Mouse (Mus musculus) lung, embryonic 16.5 days (tissue): ENCODE data around the gene Rpl36al. TPM values are rescaled to one million over a fixed set of nuclear protein-coding genes. Genes with fewer than 3 reads are reported as not detected.
"Not testable (repeated sequence)": the region's sequence is repeated elsewhere in the genome, so short reads cannot be mapped to it uniquely, and the experiment has no call there.

ENCODE experiments used
- ATAC-seq: fragments of 200-750 bp; cut with Nextera tagmentation; 2 replicates; pipeline ENCODE4 v1.8.0; 2017; ENCODE audit warnings: low read depth, mild to moderate bottlenecking, moderate library complexity
- H3K27ac ChIP-seq: fragments of 300-500 bp; sonication (generic); 2 replicates; pipeline ENCODE4 v1.5.1; 2014; ENCODE audit warnings: mild to moderate bottlenecking, control low read depth, low read length
- H3K27me3 ChIP-seq: fragments of 300-500 bp; sonication (generic); 2 replicates; pipeline ENCODE4 v1.6.1; 2014; ENCODE audit warnings: low read depth, low read length, mixed read lengths; ENCODE audit not compliant: control insufficient read depth, insufficient read depth
- H3K36me3 ChIP-seq: fragments of 300-500 bp; sonication (generic); 2 replicates; pipeline ENCODE4 v1.6.1; 2014; ENCODE audit warnings: low read length; ENCODE audit not compliant: control insufficient read depth, insufficient read depth
- H3K4me1 ChIP-seq: fragments of 300-500 bp; sonication (generic); replicated peaks from 2 replicates; pipeline ENCODE4 v1.6.1; 2014; ENCODE audit warnings: low read length, mixed read lengths; ENCODE audit not compliant: control insufficient read depth, insufficient read depth
- H3K4me2 ChIP-seq: fragments of 300-500 bp; sonication (generic); 2 replicates; pipeline ENCODE4 v1.6.1; 2014; ENCODE audit warnings: low read depth, low read length, control low read depth
- H3K4me3 ChIP-seq: fragments of 300-500 bp; sonication (generic); 2 replicates; pipeline ENCODE4 v1.5.1; 2014; ENCODE audit warnings: mild to moderate bottlenecking, low read length, control low read depth
- H3K9ac ChIP-seq: fragments of 300-500 bp; sonication (generic); 2 replicates; pipeline ENCODE4 v1.6.1; 2014; ENCODE audit warnings: low read length, control low read depth
- H3K9me3 ChIP-seq: fragments of 300-500 bp; sonication (generic); 2 replicates; pipeline ENCODE4 v1.6.1; 2016; ENCODE audit warnings: low read length; ENCODE audit not compliant: control insufficient read depth
- WGBS: fragments of 180-500 bp; shearing (Covaris S2); extraction: QIAGEN DNeasy Blood & Tissue Kit; methylation state at CpG from one replicate; pipeline ENCODE4 v1.1.7; 2014; 5-methylcytosine and 5-hydroxymethylcytosine counted together
- polyA plus RNA-seq: library from polyadenylated mRNA; unstranded; fragments of >200 nt; fragmentation: Nextera tagmentation; extraction: Ambion mirVana; gene quantifications from 2 replicates; pipeline ENCODE4 v1.2.1, GENCODE M21; 2015

The Rpl36al gene
- polyA plus RNA-seq, 1 experiment from 2014 or later, result 530 TPM

DNA sequence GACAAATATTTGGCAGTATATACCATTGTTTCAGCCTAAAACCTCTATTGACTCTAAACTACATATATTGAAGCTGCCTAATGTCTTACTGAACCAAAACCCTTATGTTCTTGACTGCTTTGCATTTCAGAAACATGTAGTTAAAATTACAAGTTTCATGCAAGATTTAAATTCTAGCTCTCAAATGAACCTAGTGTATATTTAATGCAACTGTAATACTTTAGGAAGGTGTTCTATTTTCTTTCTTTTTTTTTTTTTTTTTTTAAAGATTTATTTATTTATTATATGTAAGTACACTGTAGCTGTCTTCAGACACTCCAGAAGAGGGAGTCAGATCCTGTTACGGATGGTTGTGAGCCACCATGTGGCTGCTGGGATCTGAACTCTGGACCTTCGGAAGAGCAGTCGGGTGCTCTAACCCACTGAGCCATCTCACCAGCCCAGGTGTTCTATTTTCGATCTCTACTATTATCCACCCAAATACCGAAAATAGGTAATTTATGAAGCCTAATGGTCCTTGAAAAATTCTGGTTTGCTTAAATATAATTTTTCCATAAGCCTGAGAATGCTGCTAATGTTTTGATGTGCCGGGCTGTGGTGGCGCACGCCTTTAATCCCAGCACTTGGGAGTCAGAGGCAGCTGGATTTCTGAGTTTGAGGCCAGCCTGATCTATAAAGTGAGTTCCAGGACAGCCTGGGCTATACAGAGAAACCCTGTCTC lies 16.9 kb downstream of the Rpl36al start:
- ATAC-seq, H3K27me3 ChIP-seq, H3K4me3 ChIP-seq, H3K9me3 ChIP-seq, H3K27ac ChIP-seq, H3K4me2 ChIP-seq, H3K9ac ChIP-seq, H3K36me3 ChIP-seq: not testable (repeated sequence)
- 68% methylated on average over 8 of the region's 8 CpGs for WGBS
- peaks cover 10% of the 10 kb centered on the region for H3K4me1 ChIP-seq

DNA sequence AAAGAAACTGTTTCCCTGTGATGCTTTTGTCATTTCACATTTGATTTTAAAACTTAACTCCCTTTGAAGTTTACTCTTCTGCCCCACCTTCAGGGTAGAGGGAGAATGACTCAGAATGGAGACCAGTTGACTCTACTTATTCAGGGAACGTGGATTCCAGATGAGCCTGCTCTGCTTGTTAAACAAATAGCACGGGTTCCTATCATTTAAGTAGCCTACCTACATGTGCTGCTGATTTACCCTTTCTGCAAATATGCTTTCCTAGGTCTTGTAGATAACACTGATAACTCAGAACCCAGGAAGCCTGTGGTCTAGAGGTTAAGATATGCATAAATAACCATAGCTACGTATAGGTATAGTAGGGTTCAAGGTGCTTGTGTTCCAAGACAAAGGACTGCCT lies 19.0 kb downstream of the Rpl36al start:
- no peaks in the 10 kb centered on the region for H3K27me3 ChIP-seq
- no peaks in the 10 kb centered on the region for H3K9me3 ChIP-seq
- no peak overlapping the region for H3K4me3 ChIP-seq
- WGBS, result 39% methylated on average over 3 of the region's 3 CpGs
- H3K4me2 ChIP-seq, result no peak overlapping the region
- no peak overlapping the region for H3K27ac ChIP-seq
- no peaks in the 10 kb centered on the region for H3K36me3 ChIP-seq
- no peak for ATAC-seq
- H3K9ac ChIP-seq, result no peak overlapping the region
- H3K4me1 ChIP-seq, result peaks cover 8% of the 10 kb centered on the region; the same call in 1 of the 2 replicates

DNA sequence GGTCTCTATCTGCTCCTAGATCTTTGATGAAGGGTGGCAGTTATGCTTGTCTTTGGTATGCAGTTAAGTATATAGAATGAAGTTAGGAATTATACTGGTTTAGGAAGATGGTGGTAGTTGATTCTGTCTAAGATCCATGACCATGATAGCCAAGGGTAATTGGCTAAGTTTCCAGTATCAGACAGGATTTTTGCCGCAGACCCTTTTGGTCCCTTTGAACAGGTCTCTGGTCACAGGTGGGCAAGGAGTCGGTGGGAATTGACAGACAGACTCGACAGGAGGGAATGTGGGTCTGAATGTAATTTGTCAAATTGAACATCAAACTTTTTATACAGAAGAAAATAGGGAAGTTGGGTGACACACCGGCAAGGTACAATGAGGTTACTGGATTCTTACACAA lies 20.3 kb downstream of the Rpl36al start:
- not testable (repeated sequence) for H3K9me3 ChIP-seq, H3K27me3 ChIP-seq, H3K4me3 ChIP-seq, H3K9ac ChIP-seq, H3K36me3 ChIP-seq, ATAC-seq, H3K4me2 ChIP-seq, H3K27ac ChIP-seq, H3K4me1 ChIP-seq
- WGBS, result 78% methylated on average over 4 of the region's 4 CpGs

DNA sequence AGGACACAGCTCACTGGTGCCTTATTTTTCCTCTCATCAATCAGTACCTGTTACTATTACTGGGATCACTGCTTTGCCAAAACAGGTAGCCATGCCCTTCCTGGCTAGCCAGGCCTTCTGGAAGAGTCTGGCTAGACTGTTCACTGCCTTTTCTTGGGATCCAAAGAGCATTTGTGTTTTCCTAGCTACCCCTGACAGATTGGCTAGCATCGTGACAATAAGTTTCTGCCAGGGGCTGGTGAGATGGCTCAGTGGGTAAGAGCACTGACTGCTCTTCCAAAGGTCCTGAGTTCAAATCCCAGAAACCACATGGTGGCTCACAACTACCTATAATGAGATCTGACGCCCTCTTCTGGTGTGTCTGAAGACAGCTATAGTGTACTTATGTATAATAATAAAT lies 23.2 kb downstream of the Rpl36al start:
- not testable (repeated sequence) for H3K9me3 ChIP-seq, H3K27ac ChIP-seq, H3K4me3 ChIP-seq, H3K27me3 ChIP-seq, H3K4me1 ChIP-seq, ATAC-seq, H3K9ac ChIP-seq, H3K4me2 ChIP-seq
- WGBS, result 70% methylated on average over 2 of the region's 2 CpGs
- H3K36me3 ChIP-seq, result peaks cover 16% of the 10 kb centered on the region

DNA sequence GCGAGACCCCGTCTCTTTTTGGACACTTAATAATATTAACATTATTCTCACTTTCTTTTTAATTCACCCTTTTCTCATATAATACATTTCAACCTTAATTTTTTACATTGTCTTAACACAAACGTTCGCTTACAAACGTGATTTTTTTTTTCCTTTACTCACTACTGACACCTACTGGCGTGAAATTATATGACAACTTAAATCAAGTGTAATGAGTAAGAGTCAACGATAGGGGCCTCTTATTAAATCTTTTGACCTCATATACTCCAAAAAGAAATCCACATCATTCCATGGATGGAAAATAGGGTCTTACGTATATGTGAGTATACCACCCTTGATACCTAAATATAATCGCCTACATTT lies 24.3 kb downstream of the Rpl36al start:
- H3K9me3 ChIP-seq, result no peaks in the 10 kb centered on the region
- peak overlapping the region; percentile 39 for H3K4me2 ChIP-seq
- no peak for ATAC-seq
- H3K36me3 ChIP-seq, result peaks cover 16% of the 10 kb centered on the region
- peak overlapping the region; percentile 29 for H3K4me3 ChIP-seq
- H3K4me1 ChIP-seq, result 0 out of 2 replicates have a peak, but pooled peaks cover 2% of the 10 kb centered on the region
- 0 out of 2 replicates have a peak overlapping the region, but pooled peaks have one; percentile 61 for H3K27ac ChIP-seq
- no peak overlapping the region for H3K9ac ChIP-seq
- no peaks in the 10 kb centered on the region for H3K27me3 ChIP-seq
- 3% methylated on average over 9 of the region's 9 CpGs for WGBS

DNA sequence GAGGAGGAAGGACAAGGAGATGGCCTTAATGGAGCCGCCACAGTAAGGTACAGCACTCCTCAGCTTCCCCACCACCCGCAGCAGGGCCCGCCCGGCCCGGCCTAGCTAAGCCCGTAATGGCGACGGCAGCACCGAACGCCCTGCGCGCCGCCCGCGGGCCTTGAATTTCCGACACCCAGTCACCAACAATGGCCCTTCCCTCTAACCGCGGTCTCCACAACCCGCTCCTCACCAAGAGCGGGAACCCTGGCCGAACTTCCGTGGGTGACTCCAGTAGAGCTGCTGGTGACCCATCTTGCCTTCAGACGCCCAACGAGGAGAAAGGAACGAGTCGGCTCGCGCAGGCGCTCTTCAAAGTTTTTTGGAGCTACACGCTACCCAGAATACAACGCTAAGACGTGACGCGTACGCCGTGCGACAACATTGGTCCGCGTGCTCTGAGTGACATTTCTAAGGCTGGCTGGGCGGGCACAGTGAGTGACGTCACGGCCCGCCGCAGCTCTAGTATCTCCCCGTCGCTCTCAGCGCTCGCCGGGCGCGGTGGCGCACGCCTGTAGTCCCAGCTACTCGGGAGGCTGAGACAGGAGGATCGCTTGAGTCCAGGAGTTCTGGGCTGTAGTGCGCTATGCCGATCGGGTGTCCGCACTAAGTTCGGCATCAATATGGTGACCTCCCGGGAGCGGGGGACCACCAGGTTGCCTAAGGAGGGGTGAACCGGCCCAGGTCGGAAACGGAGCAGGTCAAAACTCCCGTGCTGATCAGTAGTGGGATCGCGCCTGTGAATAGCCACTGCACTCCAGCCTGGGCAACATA lies 24.9 kb downstream of the Rpl36al start, which contains the start of gene Rps29:
Gene Rps29 (minus strand): TSS at position 422 of the 813 bp plus-strand sequence.
- Histone ChIP-seq H3K27ac (peak within 1 kb of the TSS; percentile 94), H3K36me3 (peaks cover 16% of the 10 kb centered on the region), H3K4me2 (peak within 1 kb of the TSS; percentile 60), H3K9ac (peak within 1 kb of the TSS; percentile 87), H3K4me3 (peak within 1 kb of the TSS; percentile 70)
- ATAC-seq, result peak; percentile 99
- not testable (repeated sequence) for H3K27me3 ChIP-seq, H3K4me1 ChIP-seq, H3K9me3 ChIP-seq
- WGBS, result 0% methylated on average over 57 of the region's 68 CpGs

DNA sequence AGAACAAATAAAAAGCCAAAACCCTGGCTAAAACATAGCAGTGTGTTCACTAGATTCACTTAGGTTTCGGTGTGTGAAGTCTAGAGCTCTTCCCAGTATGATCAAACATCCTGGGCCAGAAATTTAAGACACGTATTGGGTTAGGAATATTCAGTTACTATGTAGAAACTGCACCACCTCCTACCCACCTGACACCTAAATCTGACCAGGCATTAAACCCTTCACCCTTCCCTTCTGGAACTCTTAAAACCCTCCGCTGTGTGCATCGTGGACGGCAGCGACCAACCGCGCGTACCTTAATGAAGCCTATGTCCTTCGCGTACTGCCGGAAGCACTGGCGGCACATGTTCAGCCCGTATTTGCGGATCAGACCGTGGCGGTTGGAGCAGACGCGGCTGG lies 25.5 kb downstream of the Rpl36al start:
- ATAC-seq, result no peak
- Histone ChIP-seq H3K4me3 (peak overlapping the region; percentile 70), H3K9ac (peak overlapping the region; percentile 87), H3K27ac (peak overlapping the region; percentile 94), H3K36me3 (peaks cover 16% of the 10 kb centered on the region), H3K27me3 (no peaks in the 10 kb centered on the region), H3K4me2 (peak overlapping the region; percentile 60), H3K4me1 (0 out of 2 replicates have a peak, but pooled peaks cover 2% of the 10 kb centered on the region), H3K9me3 (no peaks in the 10 kb centered on the region)
- under 1% methylated on average over 19 of the region's 19 CpGs for WGBS

DNA sequence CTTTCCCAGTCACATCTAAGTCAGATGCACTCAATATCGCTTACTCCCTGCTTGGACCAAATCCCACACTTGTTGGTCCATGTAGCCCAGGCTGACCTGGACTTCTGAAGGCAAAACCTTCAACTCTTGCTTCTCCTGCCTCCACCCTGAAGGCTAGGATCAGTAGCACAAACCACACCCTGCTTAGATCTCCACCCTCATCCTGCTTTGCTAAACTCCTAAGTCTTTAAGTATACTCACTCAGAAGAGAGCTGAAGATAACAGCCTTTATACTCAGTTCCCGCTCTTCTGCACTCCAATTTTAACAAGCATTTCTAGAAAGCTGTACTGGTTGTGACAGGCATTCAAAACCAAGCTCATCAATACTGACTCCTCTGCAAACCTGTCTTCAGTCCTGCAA lies 26.8 kb downstream of the Rpl36al start:
- 96% methylated on average over 2 of the region's 2 CpGs for WGBS
- Histone ChIP-seq H3K4me1 (0 out of 2 replicates have a peak, but pooled peaks cover 2% of the 10 kb centered on the region), H3K27ac (no peak overlapping the region), H3K27me3 (no peaks in the 10 kb centered on the region), H3K4me2 (no peak overlapping the region), H3K9ac (no peak overlapping the region), H3K9me3 (no peaks in the 10 kb centered on the region), H3K36me3 (peaks cover 16% of the 10 kb centered on the region), H3K4me3 (no peak overlapping the region)
- ATAC-seq, result no peak

DNA sequence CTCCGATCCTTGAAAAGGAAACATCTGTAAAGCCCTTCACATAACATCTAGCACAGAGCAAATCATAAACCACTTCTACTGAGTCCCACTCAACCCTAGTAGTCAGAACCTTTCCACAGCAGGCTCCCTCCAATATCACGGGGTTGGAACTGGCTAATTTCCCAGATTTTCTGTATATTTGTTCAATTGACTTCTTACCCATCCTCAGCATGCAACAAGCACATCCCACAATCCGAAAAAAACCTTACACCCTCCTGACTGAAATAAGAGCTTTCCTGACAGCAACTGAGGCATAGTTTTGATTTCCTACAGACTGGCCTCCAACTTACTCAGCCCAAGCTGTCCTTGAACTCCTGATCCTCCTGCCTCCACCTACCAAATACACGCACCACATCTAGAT lies 27.4 kb downstream of the Rpl36al start:
- no peak for ATAC-seq
- WGBS, result 71% methylated on average over 4 of the region's 4 CpGs
- no peak overlapping the region for H3K4me3 ChIP-seq

More for the DNA sequence above, 27.4 kb downstream of the Rpl36al start:
- Histone ChIP-seq H3K9me3 (no peaks in the 10 kb centered on the region), H3K4me2 (no peak overlapping the region), H3K27me3 (no peaks in the 10 kb centered on the region), H3K36me3 (peaks cover 16% of the 10 kb centered on the region), H3K27ac (no peak overlapping the region), H3K9ac (no peak overlapping the region), H3K4me1 (0 out of 2 replicates have a peak, but pooled peaks cover 2% of the 10 kb centered on the region)
